Comparison of ENCODE assay signal across 9 mouse cellular contexts in the genomic region with DNA sequence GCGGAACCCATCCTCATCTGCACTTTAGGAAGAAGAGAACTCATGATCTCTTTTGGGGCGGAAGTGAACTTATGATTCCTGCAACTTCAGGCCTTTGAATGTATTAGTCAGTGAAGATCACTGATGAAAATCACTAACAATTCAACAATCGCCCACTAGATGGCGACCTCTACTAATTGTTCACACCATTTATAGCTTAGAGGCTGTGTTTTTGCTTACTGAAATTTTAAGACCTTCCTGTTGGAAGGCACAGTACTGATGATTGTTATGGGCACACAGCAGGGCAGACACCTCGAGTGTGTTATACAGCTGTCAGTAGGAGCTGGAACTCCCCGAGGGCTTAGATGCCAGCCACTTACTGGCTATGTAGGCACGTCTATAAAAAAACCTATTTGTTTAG. TPM values are rescaled to one million over a fixed set of nuclear protein-coding genes. Genes with fewer than 3 reads are reported as not detected.
DNase-seq lines count a peak whose midpoint lies in the region; ATAC-seq and TF ChIP-seq lines count a peak whose summit lies in the region.
"Had no signal": no experiment of that assay in that cellular context is flagged by ENCODE, and none has a peak within 500 bp of the region (broad histone marks: within the 10 kb centered on the region; RNA-seq: fewer than 3 reads in every experiment).

No protein-coding gene starts in this region.

- H3K9me3 ChIP-seq in liver, embryonic 12.5 days (replicated peaks) = no peaks in the 10 kb centered on the region
- no peaks in the 10 kb centered on the region for H3K9me3 ChIP-seq in forebrain, embryonic 14.5 days (replicated peaks; ENCODE audit: control insufficient read depth, low read length)
- H3K9me3 ChIP-seq in hindbrain, postnatal 0 days (ENCODE audit: low read length) = no peaks in the 10 kb centered on the region
- no peaks in the 10 kb centered on the region for H3K9me3 ChIP-seq in megakaryocyte, embryonic 14.5 days

- no peaks in the 10 kb centered on the region for H3K36me3 ChIP-seq in liver, embryonic 12.5 days
- H3K36me3 ChIP-seq in forebrain, embryonic 14.5 days (ENCODE audit: control insufficient read depth, insufficient read depth, low read length) = no peaks in the 10 kb centered on the region
- H3K36me3 ChIP-seq in hindbrain, postnatal 0 days (ENCODE audit: insufficient read depth, low read length) = no peaks in the 10 kb centered on the region
- peaks cover 58% of the 10 kb centered on the region for H3K36me3 ChIP-seq in megakaryocyte, embryonic 14.5 days (replicated peaks; ENCODE audit: low read length)

- no peak for ATAC-seq in liver, embryonic 12.5 days
- ATAC-seq in forebrain, embryonic 14.5 days = peak; percentile 81
- ATAC-seq in hindbrain, postnatal 0 days = peak; percentile 89

- peak; percentile 38 for DNase-seq in liver
- DNase-seq in c-Kit-positive CD71-positive TER-119-positive erythroid progenitor cells, embryonic 14.5 days (ENCODE audit: low spot score) = peak; percentile 66
- peak; percentile 89 for DNase-seq in forebrain, embryonic 14.5 days (ENCODE audit: low spot score)
- DNase-seq in hindbrain, postnatal 0 days (ENCODE audit: low spot score) = peak; percentile 90
- peak; percentile 39 to 82 for DNase-seq in layer of hippocampus, postnatal 25 days (ENCODE audit: extremely low spot score in 1 of 2, low spot score in 1 of 2)
- DNase-seq in right cerebral cortex, postnatal 25 days = peak; percentile 36

- H3K27ac ChIP-seq in liver, embryonic 12.5 days = no peak overlapping the region
- no peak overlapping the region for H3K27ac ChIP-seq in forebrain, embryonic 14.5 days (ENCODE audit: low read depth, low read length)
- H3K27ac ChIP-seq in hindbrain, postnatal 0 days = no peak overlapping the region

- peak; percentile 84 for TF ChIP-seq CTCF in hindbrain, postnatal 0 days (IDR thresholded peaks at IDR 0.05; ENCODE audit: low read depth)

- no peak overlapping the region for H3K9ac ChIP-seq in liver, embryonic 12.5 days
- H3K9ac ChIP-seq in forebrain, embryonic 14.5 days (ENCODE audit: low read length) = no peak overlapping the region
- no peak overlapping the region for H3K9ac ChIP-seq in hindbrain, postnatal 0 days (replicated peaks; ENCODE audit: low read length)

- WGBS in liver, embryonic 12.5 days (ENCODE audit: insufficient replicate concordance) = 21% methylated on average over 7 of the region's 7 CpGs
- WGBS in forebrain, embryonic 14.5 days = 20% methylated on average over 7 of the region's 7 CpGs
- WGBS in hindbrain, postnatal 0 days = 15% methylated on average over 7 of the region's 7 CpGs

- H3K4me3 ChIP-seq in liver, embryonic 12.5 days = no peak overlapping the region
- no peak overlapping the region for H3K4me3 ChIP-seq in forebrain, embryonic 14.5 days (ENCODE audit: low read depth, low read length)
- H3K4me3 ChIP-seq in hindbrain, postnatal 0 days (ENCODE audit: low read length) = no peak overlapping the region
- H3K4me3 ChIP-seq in megakaryocyte, embryonic 14.5 days (replicated peaks) = peak overlapping the region; percentile 79
- H3K4me3 ChIP-seq: myocyte had no signal

- no peak overlapping the region for H3K4me2 ChIP-seq in liver, embryonic 12.5 days
- no peak overlapping the region for H3K4me2 ChIP-seq in forebrain, embryonic 14.5 days (ENCODE audit: low read length)
- no peak overlapping the region for H3K4me2 ChIP-seq in hindbrain, postnatal 0 days (ENCODE audit: low read depth, low read length)

- H3K27me3 ChIP-seq in liver, embryonic 12.5 days (replicated peaks) = no peaks in the 10 kb centered on the region
- no peaks in the 10 kb centered on the region for H3K27me3 ChIP-seq in forebrain, embryonic 14.5 days (replicated peaks; ENCODE audit: control insufficient read depth, insufficient read depth, low read length)
- H3K27me3 ChIP-seq in hindbrain, postnatal 0 days (ENCODE audit: insufficient read depth, low read length) = no peaks in the 10 kb centered on the region
- H3K27me3 ChIP-seq in megakaryocyte, embryonic 14.5 days (replicated peaks) = no peaks in the 10 kb centered on the region

- H3K4me1 ChIP-seq in liver, embryonic 12.5 days = no peaks in the 10 kb centered on the region
- H3K4me1 ChIP-seq in forebrain, embryonic 14.5 days (ENCODE audit: control insufficient read depth, insufficient read depth, low read length) = no peaks in the 10 kb centered on the region
- H3K4me1 ChIP-seq in hindbrain, postnatal 0 days (ENCODE audit: insufficient read depth, low read length) = no peaks in the 10 kb centered on the region
- peaks cover 66% of the 10 kb centered on the region for H3K4me1 ChIP-seq in megakaryocyte, embryonic 14.5 days

RNA-seq across cellular contexts. Expression of gene Myct1, which starts 6.5 kb away (rescaled TPM):
- polyA plus RNA-seq in liver, embryonic 12.5 days (2016; fragmentation: Nextera tagmentation; extraction: Ambion mirVana) = 3.0 TPM in 2 replicates
- 1.1 and 1.4 TPM in 2 replicates for polyA plus RNA-seq in forebrain, embryonic 14.5 days (2014; fragmentation: Nextera tagmentation; extraction: Ambion mirVana)
- total RNA-seq in hindbrain, postnatal 0 days (2014; rRNA removed) = 0.43 and 0.89 TPM in 2 replicates
- 0.91 and 1.0 TPM in 2 replicates for polyA plus RNA-seq in hindbrain, postnatal 0 days (2015; fragmentation: Nextera tagmentation; extraction: Ambion mirVana)
- total RNA-seq in layer of hippocampus, postnatal 25 days (2021) = under 1 TPM; 0.25 to 0.54 TPM
- 159 and 231 TPM in 2 replicates for polyA plus RNA-seq in megakaryocyte, embryonic 14.5 days (2012; ENCODE audit: insufficient read depth, low replicate concordance)
- polyA plus RNA-seq: myocyte had no signal

RNA-seq across cellular contexts. Expression of gene Vip, which starts 38.9 kb away (rescaled TPM):
- 0.11 TPM in 1 of 2 replicates, not detected in the other for polyA plus RNA-seq in liver, embryonic 12.5 days (2016; fragmentation: Nextera tagmentation; extraction: Ambion mirVana)
- not detected in 2 replicates for polyA plus RNA-seq in forebrain, embryonic 14.5 days (2014; fragmentation: Nextera tagmentation; extraction: Ambion mirVana)
- 1.4 and 2.2 TPM in 2 replicates for total RNA-seq in hindbrain, postnatal 0 days (2014; rRNA removed)
- 2.4 and 3.4 TPM in 2 replicates for polyA plus RNA-seq in hindbrain, postnatal 0 days (2015; fragmentation: Nextera tagmentation; extraction: Ambion mirVana)
- total RNA-seq in layer of hippocampus, postnatal 25 days (2021) = 10 to 100 TPM; 12.2 to 18.7 TPM
- polyA plus RNA-seq in megakaryocyte, embryonic 14.5 days (2012; ENCODE audit: insufficient read depth, low replicate concordance) = not detected in 2 replicates
- polyA plus RNA-seq: myocyte had no signal

RNA-seq across cellular contexts. Expression of gene Syne1, which starts 48.8 kb away (rescaled TPM):
- polyA plus RNA-seq in liver, embryonic 12.5 days (2016; fragmentation: Nextera tagmentation; extraction: Ambion mirVana) = 4.4 and 4.7 TPM in 2 replicates
- polyA plus RNA-seq in forebrain, embryonic 14.5 days (2014; fragmentation: Nextera tagmentation; extraction: Ambion mirVana) = 3.4 and 5.8 TPM in 2 replicates
- 84.4 and 93.3 TPM in 2 replicates for total RNA-seq in hindbrain, postnatal 0 days (2014; rRNA removed)
- 18.3 and 18.7 TPM in 2 replicates for polyA plus RNA-seq in hindbrain, postnatal 0 days (2015; fragmentation: Nextera tagmentation; extraction: Ambion mirVana)
- total RNA-seq in layer of hippocampus, postnatal 25 days (2021) = 100 to 1,000 TPM; 241 to 279 TPM
- 5.3 and 9.0 TPM in 2 replicates for polyA plus RNA-seq in megakaryocyte, embryonic 14.5 days (2012; ENCODE audit: insufficient read depth, low replicate concordance)

Comparison
In these comparisons a context has a peak if more than half of its experiments do, and no peak if none do; other contexts are left out.
1. DNase-seq: peak in every context shown above with its lines; median percentile 90 in hindbrain, postnatal 0 days; 89 in forebrain, embryonic 14.5 days; 66 in c-Kit-positive CD71-positive TER-119-positive erythroid progenitor cells, embryonic 14.5 days; 60 in layer of hippocampus, postnatal 25 days; 38 in liver; 36 in right cerebral cortex, postnatal 25 days.
2. RNA of gene Myct1, which starts 6.5 kb away (polyA plus RNA-seq): 159 to 231 TPM in megakaryocyte, embryonic 14.5 days; 3.0 TPM in liver, embryonic 12.5 days, 1.1 to 1.4 TPM in forebrain, embryonic 14.5 days and 0.91 to 1.0 TPM in hindbrain, postnatal 0 days; every median in the first group is over 10 times any median in the second.